Mouse (Mus musculus): ENCODE measurements around the gene Atp5g2.
"Not testable (repeated sequence)": the region's sequence is repeated elsewhere in the genome, so short reads cannot be mapped to it uniquely, and the experiment has no call there.

Atp5g2 gene

DNA sequence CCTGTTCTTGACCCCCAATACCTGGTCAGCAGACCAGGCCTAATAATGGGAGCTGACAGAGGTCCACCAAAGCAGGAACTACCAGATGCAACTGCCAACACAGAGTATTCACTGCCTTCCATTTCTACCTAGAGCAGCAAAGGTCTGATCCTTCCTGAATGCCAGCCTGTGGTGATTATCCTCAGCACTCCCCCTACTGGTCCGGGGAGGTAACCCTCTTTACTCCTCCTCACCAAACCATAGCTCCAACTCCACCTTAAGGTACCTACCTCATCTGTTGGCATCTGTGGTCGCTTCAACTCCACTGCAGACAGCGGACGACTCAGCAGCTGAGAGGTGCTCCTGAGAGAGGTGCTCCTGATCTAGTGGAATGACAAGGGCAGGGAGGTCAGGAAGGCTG is 6.7 kb downstream of the Atp5g2 start:
- DNase-seq: peak; percentile 69

DNA sequence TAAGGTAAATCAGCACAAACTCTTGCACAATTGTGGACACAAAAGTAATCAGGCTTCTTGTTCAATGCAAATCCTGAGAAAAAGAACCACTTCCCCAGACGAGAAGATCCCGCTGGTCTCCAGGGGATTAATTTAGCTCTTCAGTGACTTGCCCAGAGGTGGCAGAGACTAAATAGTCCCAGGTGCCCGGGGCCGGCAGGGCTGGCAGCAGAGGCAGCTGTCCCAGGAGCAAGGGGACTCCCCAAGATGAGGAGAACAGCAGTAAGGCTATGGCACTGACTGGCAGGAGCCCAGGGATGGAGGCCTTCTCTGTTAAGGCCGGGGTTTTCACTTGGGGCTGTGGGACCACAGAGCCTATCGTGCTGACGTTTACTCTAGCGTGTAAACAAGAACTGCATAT is 8.3 kb downstream of the Atp5g2 start:
- DNase-seq: no peak

DNA sequence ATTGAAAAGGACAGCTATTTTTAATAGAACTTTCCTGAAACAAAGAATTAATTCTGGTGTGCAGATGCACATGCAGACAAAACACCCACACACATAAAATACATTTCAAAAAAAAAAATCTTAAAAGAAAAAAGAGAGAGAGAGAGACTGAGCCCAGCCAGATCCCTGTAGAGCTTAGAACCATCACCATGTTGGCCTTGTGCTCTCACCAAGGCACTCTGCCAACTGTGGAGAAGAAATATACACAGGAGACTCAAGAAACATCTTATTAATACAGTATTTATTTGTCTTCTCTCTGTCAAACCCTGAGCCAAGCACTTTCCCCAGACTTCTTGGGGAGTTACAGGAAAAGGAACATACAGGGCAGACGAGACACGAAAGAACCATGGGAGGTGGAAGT is 9.6 kb downstream of the Atp5g2 start:
- not testable (repeated sequence) for DNase-seq

- no peak for DNase-seq
Observed at GRCm38 (mm10) chr15:102657926-102658381, 14.2 kb downstream of the Atp5g2 start.

DNA sequence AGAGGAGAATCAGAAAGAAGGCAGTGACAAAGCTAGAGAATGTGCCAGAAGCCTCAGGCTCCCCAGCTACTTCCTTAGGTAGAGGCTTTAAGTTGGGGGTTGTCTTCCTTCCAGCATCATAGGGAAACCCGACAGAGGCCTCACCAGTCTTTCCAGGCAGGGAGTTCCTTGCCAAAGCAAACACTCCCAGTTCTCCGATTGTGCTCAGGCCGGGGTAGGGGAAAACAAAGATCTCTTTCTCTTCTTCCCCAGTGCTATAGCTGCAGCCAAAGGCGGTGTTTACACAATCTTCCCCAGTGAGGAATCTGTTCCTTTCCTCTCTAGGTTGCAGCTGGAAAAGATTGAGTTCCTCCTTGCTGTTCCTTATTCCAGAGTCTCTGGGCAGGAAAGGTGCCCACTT is 15.5 kb downstream of the Atp5g2 start:
- no peak for DNase-seq

DNA sequence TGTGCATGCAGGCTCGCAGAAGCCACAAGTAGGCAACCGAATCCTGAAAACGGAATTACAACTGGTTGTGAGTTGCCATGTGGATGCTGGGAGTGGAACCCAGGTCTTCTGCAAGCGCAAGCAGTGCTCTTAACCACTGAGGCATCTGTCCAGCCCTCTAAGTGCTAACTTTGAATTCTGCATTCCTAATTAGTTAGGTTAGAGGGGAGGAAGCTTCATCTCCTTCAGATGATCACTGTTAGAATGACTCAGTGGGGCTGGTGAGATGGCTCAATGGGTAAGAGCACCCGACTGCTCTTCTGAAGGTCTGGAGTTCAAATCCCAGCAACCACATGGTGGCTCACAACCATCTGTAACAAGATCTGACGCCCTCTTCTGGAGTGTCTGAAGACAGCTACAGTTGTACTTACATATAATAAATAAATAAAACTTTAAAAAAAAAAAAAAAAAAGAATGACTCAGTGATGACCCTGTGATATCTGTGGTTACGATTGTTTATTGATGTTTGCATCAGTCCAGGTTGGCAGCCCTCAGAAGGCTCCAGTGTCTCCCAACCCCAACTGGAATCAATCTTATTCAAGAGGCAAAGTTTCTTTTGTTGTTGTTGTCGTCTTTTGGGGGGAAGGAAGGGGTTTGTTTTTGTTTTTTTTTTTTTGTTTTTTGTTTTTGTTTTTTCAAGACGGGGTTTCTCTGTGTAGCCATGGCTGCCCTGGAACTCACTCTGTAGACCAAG is 20.1 kb downstream of the Atp5g2 start:
- DNase-seq: not testable (repeated sequence)

- DNase-seq: no peak
Observed at GRCm38 (mm10) chr15:102651107-102651506, 21.0 kb downstream of the Atp5g2 start.

GRCm38 (mm10) chr15:102635817-102636216 is 36.3 kb downstream of the Atp5g2 start:
- DNase-seq: no peak

- DNase-seq: no peak
Observed at GRCm38 (mm10) chr15:102634684-102635083, 37.5 kb downstream of the Atp5g2 start.

GRCm38 (mm10) chr15:102625687-102626055 is 46.5 kb downstream of the Atp5g2 start:
- DNase-seq: peak in 1 of 2 experiments; percentile 37

DNA sequence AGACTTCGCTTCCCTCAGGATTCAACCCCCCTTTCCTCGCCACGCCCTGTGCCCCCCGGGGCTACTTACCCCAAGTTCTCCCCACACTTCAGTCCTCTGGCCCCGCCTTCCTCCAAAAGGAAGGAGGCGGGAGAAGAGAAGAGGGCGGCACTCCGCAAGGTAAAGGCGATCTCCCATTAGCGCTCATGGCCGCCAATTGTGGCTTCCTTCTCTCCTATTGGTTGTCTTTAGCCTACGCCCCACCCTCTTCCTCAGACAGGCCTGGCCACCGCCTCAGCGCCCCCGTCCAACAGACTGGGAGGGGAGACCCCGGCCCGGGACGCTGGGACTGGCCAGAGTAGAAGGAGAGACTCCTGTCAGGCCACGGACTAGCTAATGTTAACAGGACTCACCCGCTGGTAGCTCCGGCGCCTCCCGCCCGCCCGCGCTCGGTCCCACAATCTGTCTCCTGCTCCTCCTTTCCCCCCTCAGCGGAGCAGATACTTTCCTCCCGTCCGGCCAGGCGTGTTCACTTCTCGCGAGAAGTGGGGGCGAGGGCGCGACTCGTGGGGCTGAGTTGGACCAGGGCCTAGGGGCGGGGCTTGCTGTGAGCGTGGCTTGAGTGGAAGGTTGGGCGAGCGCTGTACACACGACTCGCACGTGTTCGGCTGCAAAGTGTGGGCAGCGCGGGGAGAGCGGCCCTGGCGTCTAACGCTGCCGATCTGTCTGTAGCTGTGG is 47.0 kb downstream of the Atp5g2 start, which contains the start of the genes Gm28047 and Atf7:
Gm28047 (minus strand) TSS at position 98 of the 717 bp plus-strand sequence.
Atf7 (minus strand) TSS at position 495 of the 717 bp plus-strand sequence.
- DNase-seq: peak; percentile 99 to 100

DNA sequence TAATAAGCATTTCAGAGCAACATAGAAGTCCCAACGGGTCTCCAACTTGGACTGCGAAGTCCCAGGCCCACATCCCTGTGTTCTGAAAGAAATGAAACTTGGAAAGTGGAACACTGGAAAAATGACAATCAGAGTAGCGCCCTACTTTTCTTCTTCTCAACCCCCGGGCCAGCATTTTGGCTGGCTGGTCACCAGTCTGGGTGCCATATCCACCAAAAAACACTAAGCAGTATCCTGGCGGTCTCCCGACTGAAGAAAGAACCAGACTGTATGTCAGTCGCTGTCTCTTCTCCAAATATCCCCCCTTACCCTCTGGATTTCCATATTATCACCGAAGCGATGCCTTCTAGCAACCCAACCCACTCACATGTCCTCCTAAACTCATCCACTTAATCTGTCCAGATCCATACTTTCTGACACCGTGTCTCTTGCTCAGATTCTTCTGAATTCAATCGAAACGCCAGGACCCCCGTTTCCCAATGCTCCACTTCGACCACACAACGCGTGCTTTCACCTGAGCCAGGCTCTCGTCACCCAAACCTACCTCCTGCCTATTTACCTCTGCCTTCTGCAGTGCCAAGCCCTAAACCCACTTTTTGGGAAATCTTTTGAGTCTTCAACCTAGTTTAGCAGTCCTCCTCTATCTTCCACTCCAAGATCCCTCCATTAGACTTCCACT is 47.7 kb downstream of the Atp5g2 start:
- peak; percentile 22 to 32 for DNase-seq

DNA sequence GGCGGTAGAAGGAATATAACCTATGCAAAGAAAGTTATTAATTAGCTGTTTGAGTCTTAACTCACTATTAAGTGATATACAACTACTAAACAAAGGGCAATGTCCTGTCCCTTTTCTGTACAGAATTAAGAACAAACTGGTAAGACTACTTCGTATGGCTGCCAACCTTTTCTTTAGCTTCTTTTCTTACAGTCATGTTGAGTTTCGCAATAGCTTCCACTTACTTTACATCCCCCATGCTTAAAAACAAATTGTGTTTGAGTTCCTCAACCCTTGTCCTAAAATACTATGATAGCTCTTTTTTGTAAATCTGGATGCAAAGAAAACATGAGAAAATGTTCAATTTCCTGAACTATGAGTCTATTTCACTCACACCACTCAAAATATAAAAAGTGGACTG is 49.0 kb downstream of the Atp5g2 start:
- DNase-seq: no peak

DNA sequence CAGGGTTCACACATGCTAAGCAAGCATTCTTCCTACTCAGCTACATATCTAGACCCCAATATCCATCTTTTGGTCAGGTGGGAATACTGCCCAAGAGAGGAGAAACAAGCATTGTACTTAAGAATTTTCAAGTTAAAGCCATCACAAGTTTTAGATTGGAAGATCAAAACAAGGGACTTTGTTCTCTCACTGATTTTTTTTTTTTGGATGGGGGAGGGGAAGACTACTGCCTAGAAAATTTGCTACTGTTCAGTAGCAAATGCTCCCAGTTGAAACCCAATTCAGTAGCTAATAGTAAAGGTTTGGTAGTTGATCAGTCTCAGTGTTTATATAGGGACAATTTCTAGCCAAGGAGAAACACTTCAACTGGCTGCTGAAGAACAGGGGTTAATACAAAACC is 49.6 kb downstream of the Atp5g2 start:
- no peak for DNase-seq

DNA sequence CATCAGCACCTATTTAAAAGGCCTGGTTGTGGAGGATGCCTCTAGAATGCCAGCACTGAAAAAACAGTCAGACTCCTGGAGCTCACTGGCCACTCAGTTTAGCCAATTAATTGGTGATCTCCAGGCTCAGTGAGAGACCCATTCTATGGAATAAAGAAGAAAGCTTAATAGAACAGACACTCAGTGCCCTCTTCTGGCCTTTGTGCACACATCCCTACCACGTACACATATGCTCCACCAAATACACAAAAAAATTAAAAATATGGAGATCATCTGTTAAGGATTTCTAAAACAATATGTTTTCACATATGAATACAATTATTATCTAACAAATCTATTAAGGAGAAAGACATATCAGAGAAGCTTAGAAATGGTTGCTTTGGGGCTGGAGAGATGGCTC is 51.4 kb downstream of the Atp5g2 start:
- no peak for DNase-seq

DNA sequence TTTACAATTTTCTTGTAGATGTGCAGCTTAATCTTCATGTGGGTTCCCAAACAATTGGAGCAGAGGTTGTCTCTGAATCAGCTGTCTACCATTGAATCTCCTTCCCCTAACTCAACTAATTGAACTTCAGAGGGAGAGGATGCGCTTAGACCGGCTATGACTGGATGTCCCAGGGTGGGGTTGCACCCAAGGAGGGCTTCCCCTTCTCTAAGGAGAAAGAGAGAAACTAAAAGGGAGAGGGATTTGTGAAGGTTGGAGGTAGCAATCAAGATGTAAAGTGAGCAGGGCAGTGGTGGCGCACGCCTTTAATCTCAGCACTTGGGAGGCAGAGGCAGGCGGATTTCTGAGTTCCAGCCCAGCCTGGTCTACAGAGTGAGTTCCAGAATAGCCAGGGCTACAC is 52.7 kb downstream of the Atp5g2 start:
- no peak for DNase-seq

DNA sequence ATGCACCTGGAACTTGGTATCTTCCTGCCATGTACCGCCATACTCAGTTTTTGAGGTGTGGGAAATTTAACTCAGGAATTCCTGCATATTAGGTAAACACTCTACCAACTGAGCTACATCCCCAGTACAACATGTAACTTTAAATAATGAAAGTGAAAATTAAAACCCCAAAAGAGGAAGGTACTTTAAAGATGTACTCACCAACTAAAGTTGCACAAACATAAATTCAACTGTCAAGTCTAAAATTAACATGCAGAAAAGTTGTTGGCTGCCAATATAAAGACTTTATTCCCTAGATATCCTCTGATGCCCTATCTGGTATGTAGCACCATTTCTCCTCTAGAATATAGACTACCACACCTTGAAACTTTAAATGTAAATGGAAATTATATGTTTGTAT is 54.5 kb downstream of the Atp5g2 start:
- no peak for DNase-seq

DNA sequence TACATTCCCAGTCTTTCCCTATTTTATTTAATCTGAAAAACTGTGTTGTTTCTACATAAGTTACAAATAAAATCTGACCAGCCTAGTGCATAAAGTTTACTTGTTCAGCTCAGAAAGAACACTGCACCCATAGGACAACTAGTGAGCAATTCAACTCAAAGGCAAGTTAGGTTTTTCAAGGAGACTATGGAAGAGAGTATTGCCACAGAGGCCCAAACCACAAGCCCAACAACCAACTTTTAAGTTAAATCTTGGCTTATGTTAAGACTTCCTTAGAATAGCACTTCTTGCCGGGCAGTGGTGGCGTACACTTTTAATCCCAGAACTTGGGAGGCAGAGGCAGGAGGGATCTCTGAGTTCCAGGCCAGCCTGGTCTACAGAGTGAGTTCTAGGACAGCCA is 56.0 kb downstream of the Atp5g2 start:
- DNase-seq: no peak

- no peak for DNase-seq
Observed at GRCm38 (mm10) chr15:102614224-102614623, 57.9 kb downstream of the Atp5g2 start.

GRCm38 (mm10) chr15:102612966-102613365 is 59.2 kb downstream of the Atp5g2 start:
- DNase-seq: no peak

Data from cerebellum, postnatal 36 days (tissue).